Mouse (Mus musculus): ENCODE results near the gene Klhdc2. TPM values are rescaled to one million over a fixed set of nuclear protein-coding genes. Genes with fewer than 3 reads are reported as not detected.

Gene Klhdc2
- 90.6 TPM for total RNA-seq (2023)

GRCm38 (mm10) chr12:69296511-69297410 lies at the start of gene Klhdc2:
Gene Klhdc2 (plus strand): TSS chr12:69296681.

GRCm38 (mm10) chr12:69356546-69357299 lies 60.2 kb downstream of the Klhdc2 start, which contains the start of gene Nemf:
Gene Nemf (minus strand): TSS chr12:69357165.

Other genes with a start within 250 kb of the Klhdc2 start
- gene Rps29, start 137.5 kb upstream of the Klhdc2 start, total RNA-seq (2023), result 6,866 TPM
- gene Lrr1, start 127.9 kb upstream of the Klhdc2 start, total RNA-seq (2023), result 0.38 TPM
- 497 TPM for gene Rpl36al, start 112.6 kb upstream of the Klhdc2 start, total RNA-seq (2023)
- 36.3 TPM for gene Mgat2, start 112.5 kb upstream of the Klhdc2 start, total RNA-seq (2023)
- 10.1 TPM for gene Gm49383, start 99.6 kb upstream of the Klhdc2 start, total RNA-seq (2023)
- 3.7 TPM for gene Dnaaf2, start 98.3 kb upstream of the Klhdc2 start, total RNA-seq (2023)
- gene Gm49384, start 92.4 kb upstream of the Klhdc2 start, total RNA-seq (2023), result 6.2 TPM
- 17.5 TPM for gene Pole2, start 68.5 kb upstream of the Klhdc2 start, total RNA-seq (2023)
- 36.6 TPM for gene Klhdc1, start 55.5 kb upstream of the Klhdc2 start, total RNA-seq (2023)
- 112 TPM for gene Nemf, start 60.5 kb downstream of the Klhdc2 start, total RNA-seq (2023)
- 245 TPM for gene Arf6, start 75.5 kb downstream of the Klhdc2 start, total RNA-seq (2023)
- 2.4 TPM for gene Gm9887, start 75.8 kb downstream of the Klhdc2 start, total RNA-seq (2023)

Measured in CD4-positive naive resting alpha-beta T cell, adult 57 days (primary cell).